Mouse (Mus musculus) intestine, embryonic 14.5 days (tissue): ENCODE measurements around the gene Nup188. TPM values are rescaled to one million over a fixed set of nuclear protein-coding genes. Genes with fewer than 3 reads are reported as not detected.

Experiments
- ATAC-seq: fragments of 200-750 bp; cut with Nextera tagmentation; replicated peaks from 2 replicates; pipeline ENCODE4 v1.8.0; 2017; ENCODE audit warnings: low read depth, moderate number of reproducible peaks, moderate TSS enrichment, moderate library complexity; ENCODE audit not compliant: low FRiP score, low TSS enrichment
- DNase-seq: peaks from one replicate; pipeline ENCODE4 v3.0.0-alpha.2; 2018; ENCODE audit warnings: low spot score
- H3K27ac ChIP-seq: fragments of 300-500 bp; sonication (generic); 2 replicates; pipeline ENCODE4 v1.5.1; 2014; ENCODE audit warnings: low read depth, mild to moderate bottlenecking, control low read depth
- H3K27me3 ChIP-seq: fragments of 300-500 bp; sonication (generic); replicated peaks from 2 replicates; pipeline ENCODE4 v1.6.1; 2014; ENCODE audit warnings: low read length, control low read depth; ENCODE audit not compliant: control insufficient read depth, insufficient read depth
- H3K36me3 ChIP-seq: fragments of 300-500 bp; sonication (generic); 2 replicates; pipeline ENCODE4 v1.6.1; 2014; ENCODE audit warnings: low read length, control low read depth; ENCODE audit not compliant: control insufficient read depth, insufficient read depth
- H3K4me1 ChIP-seq: fragments of 300-500 bp; sonication (generic); replicated peaks from 2 replicates; pipeline ENCODE4 v1.6.1; 2014; ENCODE audit warnings: low read length, control low read depth, mixed read lengths; ENCODE audit not compliant: control insufficient read depth, insufficient read depth
- H3K4me2 ChIP-seq: fragments of 300-500 bp; sonication (generic); 2 replicates; pipeline ENCODE4 v1.6.1; 2014; ENCODE audit warnings: low read length
- H3K4me3 ChIP-seq: fragments of 300-500 bp; sonication (generic); 2 replicates; pipeline ENCODE4 v1.5.1; 2014; ENCODE audit warnings: low read depth, low read length, control low read depth, mixed read lengths
- H3K9ac ChIP-seq: fragments of 300-500 bp; sonication (generic); 2 replicates; pipeline ENCODE4 v1.6.1; 2014; ENCODE audit warnings: mild to moderate bottlenecking, low read length
- H3K9me3 ChIP-seq: fragments of 300-500 bp; sonication (generic); 2 replicates; pipeline ENCODE4 v1.6.1; 2016; ENCODE audit warnings: low read length, control low read depth; ENCODE audit not compliant: control insufficient read depth
- WGBS: fragments of 180-500 bp; shearing (Covaris S2); extraction: QIAGEN DNeasy Blood & Tissue Kit; methylation state at CpG from one replicate; pipeline ENCODE4 v1.1.7; 2014; 5-methylcytosine and 5-hydroxymethylcytosine counted together
- polyA plus RNA-seq: library from polyadenylated mRNA; unstranded; fragments of >200 nt; fragmentation: Nextera tagmentation; extraction: Ambion mirVana; gene quantifications from 2 replicates; pipeline ENCODE4 v1.2.1, GENCODE M21; 2014

Gene Nup188
- polyA plus RNA-seq, 1 experiment from 2014 or later = 45.2 TPM

DNA sequence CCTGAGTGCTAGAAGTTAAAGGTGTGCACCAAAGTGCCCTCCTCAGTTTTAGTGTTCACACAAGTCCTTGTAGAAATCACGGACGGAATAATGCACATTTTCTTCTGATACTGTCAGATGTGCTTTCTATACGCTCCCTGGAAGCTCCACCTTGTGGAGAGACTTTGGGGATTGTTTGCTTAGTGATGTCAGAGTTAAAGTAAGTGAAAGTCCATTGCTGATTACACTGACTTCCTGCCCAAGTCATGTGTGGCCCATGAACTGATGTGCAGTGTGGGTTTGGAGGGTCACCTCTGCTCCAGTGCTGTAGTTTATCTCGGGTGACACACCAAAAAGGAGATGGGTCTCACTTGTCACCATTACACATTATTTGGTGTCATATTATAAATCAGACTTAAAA lies 33.1 kb downstream of the Nup188 start:
- ATAC-seq (no peak), DNase-seq (no peak)
- Histone ChIP-seq H3K9ac (no peak overlapping the region), H3K27ac (no peak overlapping the region), H3K36me3 (peaks cover 97% of the 10 kb centered on the region), H3K9me3 (no peaks in the 10 kb centered on the region), H3K4me2 (no peak overlapping the region), H3K4me1 (no peaks in the 10 kb centered on the region), H3K4me3 (no peak overlapping the region), H3K27me3 (no peaks in the 10 kb centered on the region)
- 78% methylated on average over 4 of the region's 4 CpGs for WGBS

DNA sequence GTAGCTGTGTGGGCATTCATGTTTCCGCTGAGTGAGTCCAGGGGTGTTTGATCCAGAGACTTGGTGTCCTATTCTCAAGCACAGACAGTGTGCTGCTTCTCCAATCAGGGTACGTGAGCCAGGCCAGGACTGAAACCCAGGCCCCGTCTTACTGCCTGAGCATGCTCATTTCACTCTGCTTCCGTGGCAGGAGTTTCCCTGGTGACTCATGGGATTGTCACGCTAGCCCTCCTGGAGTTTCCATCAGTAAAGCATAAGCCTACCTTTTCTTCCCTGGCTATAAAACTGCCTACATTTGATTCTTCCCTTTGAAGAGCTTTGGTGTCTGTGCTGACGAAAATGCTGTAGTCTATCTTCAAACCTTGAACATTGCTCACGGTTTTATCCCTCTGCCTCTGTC lies 36.9 kb downstream of the Nup188 start:
- Histone ChIP-seq H3K36me3 (peaks cover 94% of the 10 kb centered on the region), H3K9ac (no peak overlapping the region), H3K27ac (no peak overlapping the region), H3K9me3 (no peaks in the 10 kb centered on the region), H3K27me3 (no peaks in the 10 kb centered on the region), H3K4me3 (no peak overlapping the region), H3K4me2 (no peak overlapping the region), H3K4me1 (no peaks in the 10 kb centered on the region)
- ATAC-seq (no peak), DNase-seq (no peak)
- 90% methylated on average over 7 of the region's 7 CpGs for WGBS

DNA sequence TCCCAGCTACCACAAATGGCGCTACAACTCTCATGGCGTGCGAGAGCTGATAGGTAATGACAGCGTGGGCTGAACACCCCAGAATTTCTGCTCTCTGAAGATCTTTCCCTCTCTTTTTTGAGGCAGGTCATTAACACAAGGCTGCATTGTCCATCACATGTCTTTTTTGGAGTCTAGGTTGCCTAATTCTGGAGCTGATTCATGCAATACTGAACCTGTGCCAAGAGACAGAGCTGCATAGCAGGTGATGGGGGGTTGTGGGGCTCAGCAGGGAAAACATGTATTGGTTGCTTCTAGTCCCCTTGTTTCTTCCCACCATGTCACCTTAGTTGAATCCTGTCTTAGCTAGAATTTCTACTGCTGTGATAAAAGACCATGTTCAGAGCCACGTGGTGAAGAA lies 39.1 kb downstream of the Nup188 start:
- ATAC-seq = no peak
- Histone ChIP-seq H3K9me3 (no peaks in the 10 kb centered on the region), H3K27me3 (no peaks in the 10 kb centered on the region), H3K4me2 (no peak overlapping the region), H3K4me3 (no peak overlapping the region), H3K36me3 (peaks cover 97% of the 10 kb centered on the region), H3K9ac (no peak overlapping the region), H3K27ac (no peak overlapping the region), H3K4me1 (no peaks in the 10 kb centered on the region)
- WGBS = 93% methylated on average over 5 of the region's 5 CpGs
- DNase-seq = no peak

DNA sequence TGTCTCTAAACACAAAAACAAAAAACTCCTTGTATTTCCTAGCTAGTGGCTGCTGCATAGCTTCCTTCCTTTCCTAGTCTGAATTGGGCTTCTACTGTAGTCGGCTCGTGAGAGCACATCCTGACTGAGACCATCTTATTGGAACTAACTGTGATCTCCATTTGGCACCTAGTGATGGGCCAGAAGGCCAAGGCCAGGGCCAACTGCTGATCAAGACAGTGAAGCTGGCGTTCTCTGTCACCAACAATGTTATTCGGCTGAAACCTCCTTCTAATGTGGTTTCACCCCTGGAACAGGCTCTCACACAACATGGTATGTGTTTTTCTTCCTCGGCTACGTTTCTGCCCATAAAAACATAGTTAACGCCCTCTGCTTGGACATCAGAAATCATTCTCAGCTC lies 41.1 kb downstream of the Nup188 start:
- Histone ChIP-seq H3K9ac (no peak overlapping the region), H3K36me3 (peaks cover 93% of the 10 kb centered on the region), H3K4me3 (no peak overlapping the region), H3K9me3 (no peaks in the 10 kb centered on the region), H3K4me1 (no peaks in the 10 kb centered on the region), H3K27ac (no peak overlapping the region), H3K27me3 (no peaks in the 10 kb centered on the region), H3K4me2 (no peak overlapping the region)
- ATAC-seq = no peak
- no peak for DNase-seq
- 89% methylated on average over 7 of the region's 7 CpGs for WGBS

DNA sequence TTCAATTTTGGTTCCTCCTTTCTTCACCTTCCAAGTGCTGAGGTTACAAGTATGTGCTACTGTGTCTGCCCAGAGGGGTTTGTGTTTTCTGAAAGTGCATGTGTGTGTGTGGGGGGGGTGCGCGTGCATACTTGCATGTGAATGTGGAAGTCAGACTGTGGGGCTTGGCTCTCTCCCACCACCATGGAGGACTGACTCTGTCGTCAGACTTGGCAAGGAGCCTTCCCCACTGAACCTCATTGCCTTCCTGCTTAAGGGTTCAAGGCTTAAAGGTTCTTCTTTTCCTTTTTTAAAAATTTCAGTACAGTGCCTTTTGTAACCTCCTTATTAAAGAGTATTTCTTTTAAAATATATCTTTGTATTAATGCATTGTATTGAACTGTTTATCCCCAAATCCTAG lies 42.6 kb downstream of the Nup188 start:
- H3K9me3 ChIP-seq = no peaks in the 10 kb centered on the region
- no peak overlapping the region for H3K27ac ChIP-seq
- no peaks in the 10 kb centered on the region for H3K4me1 ChIP-seq
- H3K4me3 ChIP-seq = no peak overlapping the region
- no peak overlapping the region for H3K4me2 ChIP-seq
- peaks cover 93% of the 10 kb centered on the region for H3K36me3 ChIP-seq
- no peak overlapping the region for H3K9ac ChIP-seq
- DNase-seq = no peak
- WGBS = 92% methylated on average over 3 of the region's 3 CpGs
- no peaks in the 10 kb centered on the region for H3K27me3 ChIP-seq
- no peak for ATAC-seq

DNA sequence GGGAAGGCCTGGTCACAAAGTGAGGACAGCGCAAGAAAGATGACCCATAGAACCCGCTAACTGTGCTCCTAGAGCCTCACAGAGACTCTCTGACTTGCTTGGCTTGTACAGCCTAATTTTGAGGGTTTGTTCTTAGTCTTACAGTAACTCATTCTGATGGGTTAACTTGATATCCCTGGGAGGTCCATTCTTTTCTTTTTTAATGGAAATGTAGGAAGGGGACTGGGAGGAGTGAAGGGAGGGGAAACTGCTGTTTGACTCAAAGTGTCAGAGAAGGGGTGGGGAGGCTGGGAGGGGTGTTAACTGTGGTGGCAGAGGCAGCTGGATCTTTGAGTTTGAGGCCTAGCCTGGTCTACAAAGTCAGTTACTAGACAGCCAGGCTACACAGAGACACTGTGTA lies 49.1 kb downstream of the Nup188 start:
- H3K27me3 ChIP-seq = no peaks in the 10 kb centered on the region
- H3K36me3 ChIP-seq = peaks cover 91% of the 10 kb centered on the region
- WGBS = 97% methylated on average over 2 of the region's 2 CpGs
- DNase-seq = no peak
- H3K4me1 ChIP-seq = no peaks in the 10 kb centered on the region
- H3K9ac ChIP-seq = no peak overlapping the region
- no peak overlapping the region for H3K4me3 ChIP-seq
- H3K4me2 ChIP-seq = no peak overlapping the region
- no peak overlapping the region for H3K27ac ChIP-seq
- no peaks in the 10 kb centered on the region for H3K9me3 ChIP-seq
- no peak for ATAC-seq

DNA sequence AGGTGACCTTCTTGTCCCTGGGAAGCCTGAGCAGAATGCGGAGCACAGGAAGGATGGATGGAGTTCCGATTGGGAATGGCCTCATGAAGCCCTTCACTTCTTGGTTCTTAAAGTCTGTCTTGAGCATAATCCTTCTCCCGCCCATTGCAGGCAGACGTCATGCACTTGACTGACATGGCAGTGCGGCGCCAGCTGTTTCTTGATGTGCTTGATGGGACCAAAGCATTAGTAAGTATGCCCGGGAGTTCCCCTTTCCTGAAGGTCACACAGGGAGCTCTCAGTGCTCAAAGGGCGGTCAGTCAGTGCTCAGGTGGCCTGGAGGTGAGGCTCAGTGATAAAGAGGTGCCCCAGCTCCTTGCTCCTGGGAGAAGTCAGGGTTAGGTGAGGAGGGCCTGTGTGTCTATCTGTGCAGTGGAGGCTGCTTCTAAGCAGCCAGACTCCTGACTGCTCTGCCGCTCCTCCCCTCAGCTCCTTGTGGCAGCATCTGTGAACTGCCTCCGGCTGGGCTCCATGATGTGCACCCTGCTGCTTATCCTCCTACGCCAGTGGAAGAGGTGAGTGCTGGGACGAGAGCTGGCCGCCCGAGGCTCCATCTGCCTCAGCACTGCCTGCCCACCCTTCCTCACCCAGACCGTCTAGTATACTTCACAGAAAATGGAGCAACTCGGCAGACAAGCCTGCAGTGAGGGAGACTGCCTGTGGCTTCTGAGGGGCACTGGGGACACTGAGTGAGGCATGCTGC lies 50.1 kb downstream of the Nup188 start:
- no peak overlapping the region for H3K4me2 ChIP-seq
- H3K36me3 ChIP-seq = peaks cover 90% of the 10 kb centered on the region
- no peaks in the 10 kb centered on the region for H3K4me1 ChIP-seq
- H3K9ac ChIP-seq = no peak overlapping the region
- H3K9me3 ChIP-seq = no peaks in the 10 kb centered on the region
- no peak for DNase-seq
- WGBS = 87% methylated on average over 16 of the region's 16 CpGs
- no peak for ATAC-seq
- no peaks in the 10 kb centered on the region for H3K27me3 ChIP-seq
- no peak overlapping the region for H3K4me3 ChIP-seq
- H3K27ac ChIP-seq = no peak overlapping the region

DNA sequence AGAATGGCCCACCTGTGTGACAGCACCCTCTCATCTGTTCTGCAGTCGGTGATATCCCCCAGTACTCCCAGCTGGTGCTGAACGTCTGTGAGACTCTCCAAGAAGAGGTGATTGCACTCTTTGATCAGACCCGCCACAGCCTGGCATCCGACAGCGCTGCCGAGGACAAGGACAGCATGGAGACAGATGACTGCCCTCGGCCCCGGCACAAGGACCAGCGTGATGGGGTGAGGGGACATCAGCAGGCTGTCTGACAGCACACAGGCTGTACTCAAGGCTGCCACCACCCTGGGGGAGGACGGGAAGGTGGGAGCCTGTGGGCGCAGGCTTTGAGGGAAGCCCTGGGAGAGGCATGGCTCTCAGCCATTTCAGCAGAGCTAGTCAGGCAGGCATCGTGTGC lies 51.0 kb downstream of the Nup188 start:
- H3K36me3 ChIP-seq = peaks cover 94% of the 10 kb centered on the region
- no peaks in the 10 kb centered on the region for H3K4me1 ChIP-seq
- no peaks in the 10 kb centered on the region for H3K9me3 ChIP-seq
- H3K27me3 ChIP-seq = no peaks in the 10 kb centered on the region
- no peak overlapping the region for H3K4me3 ChIP-seq
- WGBS = 84% methylated on average over 12 of the region's 12 CpGs
- H3K9ac ChIP-seq = no peak overlapping the region
- ATAC-seq (no peak), DNase-seq (no peak)
- no peak overlapping the region for H3K27ac ChIP-seq
- no peak overlapping the region for H3K4me2 ChIP-seq

DNA sequence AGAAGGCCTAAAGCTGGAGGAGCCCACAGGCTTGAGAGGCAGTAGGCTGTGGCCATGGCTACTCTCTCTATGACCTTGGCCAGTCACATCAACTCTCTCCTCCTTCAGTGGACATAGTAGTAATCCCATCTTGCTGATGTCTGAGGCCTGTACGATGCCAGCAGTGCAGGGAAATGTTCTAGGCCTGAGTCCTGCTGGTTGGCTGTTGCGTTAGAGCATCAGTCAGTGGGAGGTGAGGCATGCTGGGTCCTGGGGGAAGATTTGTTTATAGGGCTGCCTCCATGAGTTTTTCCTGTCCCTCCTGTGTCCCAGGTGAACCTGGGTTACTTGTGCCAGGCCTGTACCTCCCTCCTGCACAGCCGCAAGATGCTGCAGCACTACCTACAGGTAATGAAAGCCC lies 55.9 kb downstream of the Nup188 start:
- no peaks in the 10 kb centered on the region for H3K4me1 ChIP-seq
- DNase-seq = no peak
- H3K4me3 ChIP-seq = no peak overlapping the region
- H3K27ac ChIP-seq = no peak overlapping the region
- H3K27me3 ChIP-seq = no peaks in the 10 kb centered on the region
- H3K36me3 ChIP-seq = peaks cover 90% of the 10 kb centered on the region
- H3K9me3 ChIP-seq = no peaks in the 10 kb centered on the region
- ATAC-seq = no peak
- no peak overlapping the region for H3K9ac ChIP-seq
- H3K4me2 ChIP-seq = no peak overlapping the region
- 85% methylated on average over 3 of the region's 3 CpGs for WGBS
